Mouse (Mus musculus) bone marrow, adult 2 months (tissue): ENCODE results near the gene Ube2t.

ENCODE experiments used
- CTCF ChIP-seq: fragments of 200-500 bp; IDR thresholded peaks from 2 replicates; pipeline ENCODE4 v1.5.1; 2011; ENCODE audit warnings: low read length, control low read depth; ENCODE audit not compliant: control insufficient read depth, insufficient read depth
- POLR2A ChIP-seq: fragments of 200-500 bp; IDR thresholded peaks from 2 replicates; pipeline ENCODE4 v1.6.1; 2011; ENCODE audit warnings: low read depth, mild to moderate bottlenecking, control low read depth, low read length, borderline replicate concordance; ENCODE audit not compliant: control insufficient read depth

GRCm38 (mm10) chr1:135019775-135020167 is 57.4 kb downstream of the Ube2t start:
- no peak for TF ChIP-seq CTCF
- TF ChIP-seq POLR2A: no peak
